Mouse (Mus musculus): ENCODE measurements at regions not wholly inside any gene's neighbourhood (a gene's known extent, or its start where the extent isn't known, plus 50 kb on each side); places are given as distances from the start of the nearest gene placed in this dataset.
A peak's percentile ranks its signal among the peaks of the same experiment; 100 is the strongest.

DNA sequence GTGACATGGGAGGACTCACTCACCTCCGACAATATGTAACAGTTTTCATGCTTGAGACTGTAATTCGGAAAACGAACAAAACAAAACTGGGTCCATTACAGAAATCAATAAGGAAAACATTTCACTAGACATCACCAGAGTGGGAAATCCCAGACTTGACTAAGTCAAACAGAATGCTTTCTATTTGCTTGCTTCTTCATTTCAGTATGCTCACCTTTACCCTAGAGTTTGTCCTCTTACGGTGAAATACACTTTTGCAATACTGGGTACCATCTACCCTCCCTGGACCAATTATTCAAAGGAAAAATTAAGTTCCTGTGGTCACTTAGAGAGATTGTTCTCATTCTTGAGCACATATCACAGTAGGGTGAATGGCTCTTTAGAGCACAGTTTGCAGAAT is 613.4 kb upstream of the 4930412O13Rik start:
- no peak for DNase-seq

DNA sequence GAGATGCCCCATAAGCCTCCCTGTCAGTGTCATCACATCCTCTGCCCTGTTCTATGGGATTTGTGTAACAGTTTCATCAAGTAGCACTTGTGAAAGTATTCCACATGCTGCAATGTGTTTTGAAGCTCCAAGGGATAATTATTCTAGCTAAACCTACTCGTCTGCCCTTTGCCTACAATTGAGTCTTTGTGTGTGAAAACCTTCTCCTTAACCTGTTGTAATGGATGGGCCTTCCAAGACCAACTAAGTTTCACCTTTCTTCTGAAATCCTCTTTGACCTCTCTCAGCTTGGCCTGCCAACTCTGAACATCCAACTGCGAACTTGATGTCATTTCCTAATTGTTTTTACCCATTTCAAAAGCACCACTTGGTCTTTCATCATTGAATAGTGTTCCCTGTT is 597.6 kb upstream of the 4930412O13Rik start:
- DNase-seq, result no peak

DNA sequence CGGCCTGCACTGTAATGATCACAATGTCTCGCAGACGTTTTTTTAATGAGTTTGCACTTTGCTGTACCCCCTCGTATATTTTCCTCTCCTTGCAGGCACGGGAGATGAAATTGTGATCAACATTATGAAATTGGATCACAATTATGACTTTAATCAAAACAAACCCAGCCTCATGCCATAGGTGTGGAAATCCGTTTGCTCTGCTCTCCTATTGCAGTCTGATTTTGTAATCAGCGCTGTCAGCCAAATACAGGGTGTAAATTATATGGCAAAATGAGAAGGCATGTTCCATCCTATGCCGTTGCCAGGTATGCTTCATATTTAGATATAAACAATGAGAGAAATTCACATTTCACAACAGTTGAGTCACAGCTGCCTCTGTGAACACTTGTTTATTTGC is 595.3 kb upstream of the 4930412O13Rik start:
- DNase-seq, result no peak

DNA sequence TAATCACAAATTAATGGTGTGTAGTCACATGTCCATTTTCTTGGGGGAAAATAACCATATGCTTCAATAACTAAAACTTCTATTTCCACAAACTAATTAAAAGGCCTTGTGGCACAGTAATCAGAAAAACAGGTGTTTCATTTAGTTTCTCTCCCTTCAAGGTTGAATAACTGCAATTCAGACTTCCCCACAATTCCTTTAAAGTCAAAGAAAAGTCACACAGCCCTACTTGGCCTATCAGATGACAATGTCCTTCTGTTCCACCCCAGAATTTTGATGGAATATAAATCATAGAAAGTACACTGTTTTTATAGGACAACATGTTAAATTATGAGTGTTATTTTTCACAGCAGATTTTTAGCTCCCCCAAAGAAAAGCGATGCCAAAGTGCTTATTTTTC is 594.0 kb upstream of the 4930412O13Rik start:
- DNase-seq, result no peak

DNA sequence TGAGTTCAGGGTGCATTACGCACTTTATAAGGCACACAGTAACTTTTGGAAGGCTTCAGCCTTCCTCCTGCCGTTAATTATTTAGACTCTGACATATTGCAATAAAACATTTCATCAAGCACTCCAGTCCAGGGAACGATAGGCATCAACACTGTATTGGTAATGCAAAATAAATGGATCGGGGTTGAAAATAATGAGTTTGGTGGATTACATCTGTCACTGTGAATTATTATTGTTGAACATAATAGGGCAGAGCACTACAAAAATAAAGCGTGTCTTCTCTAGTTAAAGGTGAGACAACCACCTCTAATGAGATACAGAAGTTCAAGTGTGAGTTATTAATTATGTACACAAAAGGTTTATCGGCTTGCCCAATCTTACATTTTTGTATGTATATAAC is 593.4 kb upstream of the 4930412O13Rik start:
- no peak for DNase-seq

DNA sequence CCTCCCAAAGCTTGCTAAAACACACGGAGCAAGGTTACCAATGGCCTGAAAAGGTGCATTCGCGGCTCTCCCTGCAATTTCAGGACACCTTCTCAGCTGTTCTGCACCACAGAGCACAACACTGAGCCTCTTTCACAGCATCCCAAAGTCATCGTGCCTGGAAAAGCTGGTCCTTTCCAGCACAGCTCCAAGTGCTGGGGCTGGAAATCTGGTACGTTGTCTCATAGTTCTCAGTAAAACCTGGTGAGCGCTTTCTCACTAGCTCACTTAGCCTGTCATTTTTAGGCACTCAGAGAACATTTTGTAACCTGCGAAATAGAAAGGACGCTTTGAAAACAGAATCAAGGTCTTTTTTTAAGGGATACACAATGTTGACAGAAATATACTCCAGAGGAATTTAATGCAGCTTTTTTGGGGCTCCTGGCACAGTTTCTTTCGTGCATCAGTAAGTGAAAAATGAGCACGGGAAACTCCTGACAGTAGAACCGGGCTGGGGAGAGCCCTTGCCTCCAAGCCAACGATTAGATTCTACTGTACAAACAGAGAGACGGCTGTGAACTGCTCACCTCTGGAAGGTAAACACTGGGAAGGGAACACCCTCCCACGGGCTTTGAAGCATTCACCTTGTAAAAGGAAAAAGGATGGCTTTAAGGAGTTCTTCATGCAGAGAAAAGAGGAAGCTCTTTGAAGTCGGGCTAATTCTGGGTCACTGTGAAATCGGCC is 549.3 kb upstream of the 4930412O13Rik start:
- DNase-seq, result no peak

DNA sequence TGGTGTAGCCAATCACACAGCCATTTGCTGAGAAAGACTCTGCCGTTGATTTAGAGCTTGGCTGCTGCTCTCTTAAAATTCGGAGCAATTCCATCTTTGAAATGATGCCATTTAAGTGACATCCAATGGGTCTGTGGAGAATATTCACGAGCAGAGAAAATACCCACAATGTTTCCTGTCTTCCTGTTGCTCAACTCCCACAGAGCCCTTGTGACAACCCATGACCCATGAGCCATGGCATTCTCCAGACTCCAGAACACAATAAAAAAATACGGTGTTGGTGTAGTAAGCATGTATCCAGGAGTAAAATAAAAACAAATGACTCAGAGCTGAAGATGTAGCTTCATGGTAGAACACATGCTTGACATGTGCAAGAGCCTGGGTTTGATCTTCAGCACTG is 532.1 kb upstream of the 4930412O13Rik start:
- no peak for DNase-seq

DNA sequence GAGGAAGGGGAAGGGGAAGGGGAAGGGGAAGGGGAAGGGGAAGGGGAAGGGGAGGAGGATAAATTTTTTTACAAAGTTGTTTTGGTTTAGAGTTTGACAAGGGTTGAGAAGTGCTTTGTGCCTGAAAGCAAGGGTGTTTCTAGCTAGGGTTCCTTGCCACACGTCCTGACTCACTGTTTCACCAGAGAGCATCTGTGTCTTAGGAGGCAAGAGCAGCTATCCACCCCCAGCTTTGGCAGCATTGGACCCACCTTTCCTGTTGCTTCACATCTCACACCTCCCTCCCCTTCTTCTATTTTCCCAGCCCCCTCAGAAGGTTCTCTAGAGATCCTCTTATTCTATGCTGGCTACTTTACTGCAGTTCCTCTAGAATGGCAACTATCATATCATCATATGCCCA is 531.1 kb upstream of the 4930412O13Rik start:
- DNase-seq, result no peak

DNA sequence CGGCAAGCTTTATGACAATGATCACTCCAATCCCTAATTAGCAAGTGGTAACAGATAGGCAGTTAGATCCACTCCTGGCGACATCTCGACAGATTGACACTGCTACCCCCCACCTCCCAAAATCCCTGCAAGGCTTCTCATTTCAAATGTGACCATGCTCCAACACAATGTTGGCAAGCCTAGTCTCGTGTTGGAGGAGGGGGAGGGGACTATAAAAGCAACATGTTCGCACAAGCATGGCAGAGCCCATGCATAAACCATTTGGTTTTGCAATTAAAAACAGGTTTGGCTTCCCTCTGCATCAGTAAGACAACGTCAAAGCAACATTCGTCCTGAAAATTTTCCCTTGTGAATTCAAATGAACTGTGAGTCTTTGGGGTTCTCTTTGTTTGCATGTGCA is 528.9 kb upstream of the 4930412O13Rik start:
- no peak for DNase-seq

DNA sequence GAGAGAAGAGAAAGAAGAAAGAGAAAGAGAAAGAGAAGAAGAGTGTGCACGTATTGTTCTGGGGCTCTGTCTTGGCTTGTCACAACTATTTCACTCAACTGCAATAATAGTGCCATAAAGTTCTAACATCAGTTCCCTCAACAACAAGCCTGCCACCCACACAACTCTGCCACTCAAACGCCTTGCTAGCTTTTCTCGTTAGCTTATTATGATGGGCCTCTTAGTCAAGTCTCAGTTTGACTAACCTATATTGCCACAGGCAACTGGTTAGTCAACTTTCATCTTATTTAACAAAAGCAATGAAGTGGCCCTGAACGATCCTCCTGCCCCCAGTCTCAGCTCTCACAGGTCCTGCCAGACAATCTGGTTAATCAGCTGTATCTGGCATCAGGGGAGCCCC is 521.0 kb upstream of the 4930412O13Rik start:
- no peak for DNase-seq

DNA sequence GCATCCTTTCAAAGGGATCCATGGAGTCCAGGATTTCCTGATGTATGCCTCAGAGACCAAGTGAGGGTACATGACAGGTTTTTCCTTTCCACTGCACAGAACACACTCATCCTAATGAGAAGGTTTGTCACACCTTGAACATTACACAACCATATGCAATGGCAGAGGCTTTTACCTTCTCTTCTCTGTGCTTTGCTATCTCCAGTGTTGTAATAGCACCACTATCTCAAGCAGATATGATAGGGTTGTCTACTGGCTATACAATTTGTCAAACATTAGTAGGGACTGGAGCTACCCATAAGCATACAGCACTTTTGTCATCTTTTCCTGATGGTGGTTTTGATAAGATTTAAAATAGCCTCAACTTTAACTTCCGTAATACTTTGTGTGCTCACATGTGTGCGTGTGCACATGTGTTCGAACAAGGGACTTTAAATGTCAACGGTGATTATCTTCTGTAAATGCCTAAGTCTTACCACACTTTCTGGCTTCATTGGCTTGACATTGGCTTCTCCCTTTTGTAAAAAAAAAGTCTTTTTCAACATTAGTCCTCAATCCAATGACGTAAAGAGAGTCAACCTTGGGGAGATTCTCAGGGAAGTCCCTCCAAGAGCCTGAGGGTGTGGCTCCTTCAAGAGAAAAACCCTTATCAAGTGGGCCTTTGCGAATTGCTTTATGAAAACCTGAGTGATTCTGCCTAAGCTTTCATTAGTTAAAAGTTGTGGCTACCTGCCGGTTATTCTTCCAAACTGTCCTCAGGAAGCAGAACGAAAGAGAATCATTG is 513.1 kb upstream of the 4930412O13Rik start:
- no peak for DNase-seq

DNA sequence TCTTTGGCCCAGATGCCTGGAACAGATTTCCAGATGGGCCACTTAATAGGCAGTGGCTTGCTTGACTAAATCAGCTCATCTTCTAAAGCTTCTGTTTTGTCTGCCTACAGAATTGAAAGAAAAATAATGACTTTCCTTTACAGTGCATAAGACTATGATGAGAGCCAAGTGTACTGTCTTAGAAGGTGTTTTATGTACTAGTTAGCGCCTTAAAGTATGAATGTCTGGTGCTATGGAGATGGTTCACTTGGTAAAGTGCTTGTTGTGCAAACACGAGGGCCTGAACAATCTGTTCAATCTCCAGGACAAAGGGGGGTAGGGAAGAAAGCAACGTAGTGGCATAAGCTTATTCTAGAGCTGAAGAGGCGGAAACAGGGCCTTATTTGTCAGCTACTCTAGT is 511.5 kb upstream of the 4930412O13Rik start:
- no peak for DNase-seq

DNA sequence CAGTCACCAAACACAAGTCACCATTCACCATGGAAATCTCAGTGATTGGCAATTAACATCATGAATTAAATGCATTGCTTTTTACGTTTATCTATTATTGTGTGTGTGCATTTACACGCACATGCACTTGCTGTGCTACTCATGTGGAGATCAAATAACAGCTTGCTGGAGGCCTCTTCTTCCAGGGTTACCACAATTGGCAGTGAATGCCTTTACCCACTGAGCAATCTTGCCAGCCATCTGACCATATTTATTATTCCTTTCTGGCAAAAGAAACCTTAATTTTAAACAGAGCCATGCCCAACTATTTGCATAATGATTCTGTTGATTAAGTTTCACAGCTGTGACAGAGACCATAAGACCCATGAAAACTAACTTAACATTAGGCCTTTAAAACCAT is 494.5 kb upstream of the 4930412O13Rik start:
- no peak for DNase-seq

DNA sequence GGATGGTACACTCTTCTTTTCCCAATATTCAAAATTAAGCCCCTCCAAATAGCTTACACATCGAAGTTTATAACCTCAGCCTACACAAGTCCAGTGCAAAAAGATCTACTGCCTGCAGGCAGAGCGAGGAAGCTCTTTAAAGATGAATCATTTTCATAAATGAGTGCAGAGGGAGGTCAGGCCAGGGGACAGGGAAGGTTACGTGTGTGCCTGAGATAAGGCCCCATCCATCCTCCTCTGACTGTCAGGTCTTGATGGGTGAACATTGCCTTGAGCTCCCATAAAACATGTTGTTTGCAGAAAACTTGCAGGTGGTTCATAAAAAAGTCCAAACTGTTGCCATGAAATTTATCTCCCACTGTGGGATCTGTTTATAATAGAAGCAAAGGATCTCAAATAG is 493.0 kb upstream of the 4930412O13Rik start:
- peak; percentile 7 to 10 for DNase-seq

DNA sequence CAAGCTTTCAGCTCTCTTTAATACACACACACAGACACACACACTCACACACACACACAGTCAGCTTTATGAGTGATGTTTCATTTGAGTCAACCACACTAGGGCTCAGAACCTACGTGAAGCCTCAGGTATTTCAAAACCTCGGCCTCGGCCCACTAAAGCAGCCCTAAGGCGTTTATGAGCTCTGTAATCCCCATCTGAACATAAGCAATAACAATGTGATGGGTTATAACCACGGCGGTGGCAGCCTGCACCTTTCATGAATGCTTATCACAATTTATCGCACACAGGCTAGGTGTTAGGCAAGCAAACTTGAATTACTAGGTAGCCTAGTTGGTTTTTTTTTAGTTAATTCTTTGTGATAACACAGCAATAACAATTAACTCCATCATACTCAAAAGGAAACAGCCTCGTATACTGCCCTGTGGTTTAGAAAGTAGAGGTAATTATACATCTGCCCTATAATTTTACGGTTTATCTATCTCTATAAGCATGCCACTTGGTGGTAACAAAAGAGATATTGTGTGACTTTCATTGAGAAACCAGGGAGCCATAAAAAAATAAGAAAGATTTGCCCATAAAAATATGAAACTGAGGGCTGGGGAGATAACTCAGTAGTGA is 485.6 kb upstream of the 4930412O13Rik start:
- DNase-seq, result no peak

DNA sequence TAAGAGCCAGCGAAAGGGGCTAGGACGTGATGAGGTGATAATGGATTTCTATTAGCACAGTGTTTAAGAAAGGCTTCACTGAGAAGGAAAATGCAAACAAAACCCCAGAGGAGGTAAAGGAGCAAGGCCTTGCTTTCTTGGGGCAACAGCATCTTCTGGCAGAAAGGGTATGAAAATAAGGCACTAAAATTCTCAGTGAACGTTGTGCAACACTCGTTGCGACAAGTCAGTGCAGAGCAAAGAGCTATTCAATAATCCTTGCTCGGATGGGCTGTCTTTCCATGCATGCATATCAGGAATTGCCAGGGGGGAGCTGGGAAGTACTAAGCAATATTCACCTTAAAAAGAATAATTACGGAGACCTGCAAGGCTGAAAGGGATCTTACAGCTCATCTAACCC is 479.6 kb upstream of the 4930412O13Rik start:
- DNase-seq, result no peak

DNA sequence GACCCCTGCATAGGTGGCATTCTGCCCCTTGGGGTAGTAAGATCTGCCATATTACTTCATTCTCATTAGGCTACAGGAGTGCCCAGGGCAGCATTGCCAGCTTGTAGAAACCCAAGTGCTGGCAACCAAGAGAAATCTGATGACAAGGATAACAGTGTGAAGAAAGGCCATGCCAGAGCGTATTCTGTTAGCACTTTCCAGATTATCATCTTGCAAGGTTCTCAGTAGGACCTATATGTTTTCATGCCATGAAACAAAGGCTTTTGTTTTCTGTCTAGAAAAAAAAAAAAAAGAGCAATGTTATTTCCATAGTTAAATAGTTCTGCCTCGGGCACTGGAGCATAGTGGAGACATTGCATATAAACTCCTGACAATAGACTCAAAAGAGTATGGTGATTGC is 478.8 kb upstream of the 4930412O13Rik start:
- DNase-seq, result no peak

DNA sequence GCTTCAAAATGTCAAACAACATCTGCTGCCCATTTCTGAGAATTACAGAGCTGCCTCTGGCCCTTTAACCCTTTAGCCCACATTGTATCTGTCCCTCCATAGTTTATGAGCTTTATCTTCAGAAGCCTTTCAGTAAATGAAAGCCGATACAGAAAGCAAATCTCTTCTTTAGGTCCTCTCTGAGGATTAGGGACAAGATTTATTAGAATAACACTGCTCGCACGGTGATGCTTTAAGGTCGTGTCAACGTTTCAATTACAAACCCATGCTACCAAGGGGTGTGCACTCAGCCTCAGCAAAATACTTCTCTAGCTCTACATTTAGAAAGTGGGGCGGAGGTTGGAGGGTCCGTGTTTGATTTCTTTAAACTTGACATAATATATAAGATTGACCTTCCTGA is 472.0 kb upstream of the 4930412O13Rik start:
- DNase-seq, result no peak

DNA sequence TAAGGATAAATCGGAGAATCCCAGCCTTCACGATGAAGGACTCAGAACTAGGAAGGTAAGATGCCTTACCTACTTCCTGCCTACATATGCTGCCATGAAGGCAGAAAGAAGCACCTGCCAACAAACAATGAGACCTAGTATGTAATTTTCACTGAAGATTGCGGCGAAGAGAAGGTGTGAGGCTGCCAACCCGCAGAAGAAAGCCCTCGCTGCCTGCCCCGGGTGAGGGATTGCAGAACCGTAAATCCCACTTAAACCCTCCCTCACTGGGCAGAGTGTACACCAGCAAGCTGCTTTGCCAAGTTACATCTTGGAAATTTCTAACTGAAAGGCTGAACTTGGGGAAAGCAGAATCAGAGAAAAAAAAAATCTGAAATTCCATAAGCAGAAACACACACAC is 458.4 kb upstream of the 4930412O13Rik start:
- no peak for DNase-seq

DNA sequence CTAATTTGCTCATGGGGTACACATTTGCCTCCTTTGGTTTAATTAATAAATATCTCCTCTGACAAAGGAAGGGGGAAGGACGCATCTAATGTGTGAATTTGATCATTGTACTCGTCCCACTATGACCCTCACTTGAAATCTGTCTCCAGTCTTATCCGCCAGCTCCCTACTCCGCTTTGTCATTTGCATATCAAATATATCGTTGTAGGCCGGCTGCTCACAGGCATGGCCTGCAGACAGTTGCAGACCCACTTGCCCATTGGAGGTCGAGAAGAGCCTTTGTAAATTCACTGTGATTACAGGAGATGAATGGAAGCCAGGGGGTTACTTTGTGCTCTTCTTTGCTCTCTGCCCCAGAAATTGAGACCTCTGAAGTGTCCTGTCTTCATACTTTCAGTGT is 457.5 kb upstream of the 4930412O13Rik start:
- DNase-seq, result no peak

DNA sequence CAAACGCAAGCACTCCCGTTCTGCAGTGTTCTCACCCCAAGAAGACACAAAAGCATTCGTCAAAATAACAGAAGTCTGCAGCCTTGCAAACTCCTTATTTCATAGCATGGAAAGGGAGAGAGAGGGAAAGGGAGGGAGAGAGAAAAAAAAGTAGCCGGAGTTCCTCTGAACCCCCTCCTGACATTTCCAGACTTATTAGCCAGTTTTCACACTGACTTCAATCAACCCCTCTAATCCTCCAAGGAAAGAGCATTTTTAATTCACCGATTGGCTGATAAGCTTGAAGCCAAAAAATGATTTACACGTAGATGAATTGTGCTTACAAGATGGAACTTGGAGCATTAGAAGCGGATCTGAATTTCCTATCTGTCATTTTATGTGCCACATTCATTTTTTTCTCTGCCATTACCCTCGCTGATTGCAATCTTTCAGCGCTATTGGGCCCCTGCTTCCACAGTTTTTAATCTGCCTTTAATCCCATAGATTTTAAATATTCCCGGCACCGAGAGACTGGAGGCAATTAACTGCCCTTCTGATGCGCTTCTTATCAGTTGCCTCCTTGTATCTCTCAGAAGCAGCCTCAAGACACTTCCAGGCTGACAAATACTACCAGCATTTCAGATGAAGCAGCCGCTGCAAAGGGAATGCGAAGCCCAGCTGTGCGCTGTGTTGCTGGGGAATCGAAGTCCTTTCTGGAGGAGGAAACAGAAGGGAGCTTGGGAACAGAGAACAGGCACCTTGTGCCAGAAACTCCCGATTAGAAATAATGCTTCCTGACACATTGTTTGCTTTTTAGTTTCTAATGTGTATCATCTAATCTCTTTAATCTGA is 447.7 kb upstream of the 4930412O13Rik start:
- DNase-seq, result no peak

DNA sequence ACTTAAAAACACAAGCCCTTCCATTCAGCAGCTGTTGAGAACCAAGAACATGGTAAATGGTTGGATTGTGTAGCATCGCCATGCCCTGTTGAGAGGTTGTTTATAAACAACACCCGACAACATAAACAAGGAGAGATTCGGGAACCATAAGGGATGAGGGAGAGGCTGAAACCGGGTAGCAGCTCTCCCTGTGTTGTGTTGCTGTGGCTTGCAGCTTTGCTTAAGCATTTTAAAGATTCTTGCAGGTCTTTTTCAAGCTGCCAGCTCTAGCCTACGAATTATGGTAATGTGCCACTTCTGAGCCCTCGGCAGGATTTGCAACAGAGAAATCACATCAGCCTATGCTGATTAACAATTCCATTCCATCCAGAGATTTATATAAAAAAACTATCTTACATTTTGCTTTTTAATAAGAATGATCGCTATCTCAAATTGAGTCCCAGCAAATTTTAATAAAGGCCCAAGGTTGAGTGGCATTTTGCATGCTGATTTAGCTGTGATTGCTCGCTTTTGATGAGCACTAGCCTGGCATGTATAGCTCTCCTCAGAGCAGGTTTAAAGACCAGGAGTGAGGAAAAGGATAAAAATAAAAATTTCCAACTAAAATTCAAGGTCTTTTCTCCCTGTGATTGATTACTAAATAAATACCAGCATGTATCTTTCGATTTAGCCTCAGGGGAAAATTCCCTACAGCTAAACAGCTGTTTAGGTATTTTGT is 445.7 kb upstream of the 4930412O13Rik start:
- DNase-seq, result no peak
